Mouse (Mus musculus) liver, embryonic 12.5 days (tissue): Measurements from ENCODE around the gene Glra2. TPM values are rescaled to one million over a fixed set of nuclear protein-coding genes. Genes with fewer than 3 reads are reported as not detected.
"Not testable (repeated sequence)": the region's sequence is repeated elsewhere in the genome, so short reads cannot be mapped to it uniquely, and the experiment has no call there.

ENCODE experiments used
- ATAC-seq: fragments of 200-750 bp; cut with Nextera tagmentation; 2 replicates; pipeline ENCODE4 v1.8.0; 2017; ENCODE audit warnings: moderate number of reproducible peaks, mild to moderate bottlenecking, moderate library complexity
- H3K27ac ChIP-seq: fragments of 300-500 bp; sonication (generic); 2 replicates; pipeline ENCODE4 v1.5.1; 2016; ENCODE audit warnings: mild to moderate bottlenecking
- H3K27me3 ChIP-seq: fragments of 300-500 bp; sonication (generic); replicated peaks from 2 replicates; pipeline ENCODE4 v1.6.1; 2016; ENCODE audit warnings: mild to moderate bottlenecking, moderate library complexity
- H3K36me3 ChIP-seq: fragments of 300-500 bp; sonication (generic); 2 replicates; pipeline ENCODE4 v1.6.1; 2016; ENCODE audit warnings: mild to moderate bottlenecking, moderate library complexity
- H3K4me1 ChIP-seq: fragments of 300-500 bp; sonication (generic); 2 replicates; pipeline ENCODE4 v1.6.1; 2016
- H3K4me2 ChIP-seq: fragments of 300-500 bp; sonication (generic); 2 replicates; pipeline ENCODE4 v1.6.1; 2016; ENCODE audit warnings: mild to moderate bottlenecking, moderate library complexity
- H3K4me3 ChIP-seq: fragments of 300-500 bp; sonication (generic); 2 replicates; pipeline ENCODE4 v1.5.1; 2016; ENCODE audit warnings: mild to moderate bottlenecking, moderate library complexity
- H3K9ac ChIP-seq: fragments of 300-500 bp; sonication (generic); 2 replicates; pipeline ENCODE4 v1.6.1; 2016; ENCODE audit warnings: mild to moderate bottlenecking, moderate library complexity
- H3K9me3 ChIP-seq: fragments of 300-500 bp; sonication (generic); replicated peaks from 2 replicates; pipeline ENCODE4 v1.6.1; 2016; ENCODE audit warnings: mild to moderate bottlenecking, moderate library complexity
- WGBS: fragments of 180-500 bp; shearing (Covaris S2); methylation state at CpG from one replicate; pipeline ENCODE4 v1.1.7; 2016; ENCODE audit not compliant: insufficient replicate concordance; 5-methylcytosine and 5-hydroxymethylcytosine counted together
- polyA plus RNA-seq: library from polyadenylated mRNA; unstranded; fragments of >200 nt; fragmentation: Nextera tagmentation; extraction: Ambion mirVana; gene quantifications from 2 replicates; pipeline ENCODE4 v1.2.1, GENCODE M21; 2016

The Glra2 gene
- not detected in 2 replicates for polyA plus RNA-seq

DNA sequence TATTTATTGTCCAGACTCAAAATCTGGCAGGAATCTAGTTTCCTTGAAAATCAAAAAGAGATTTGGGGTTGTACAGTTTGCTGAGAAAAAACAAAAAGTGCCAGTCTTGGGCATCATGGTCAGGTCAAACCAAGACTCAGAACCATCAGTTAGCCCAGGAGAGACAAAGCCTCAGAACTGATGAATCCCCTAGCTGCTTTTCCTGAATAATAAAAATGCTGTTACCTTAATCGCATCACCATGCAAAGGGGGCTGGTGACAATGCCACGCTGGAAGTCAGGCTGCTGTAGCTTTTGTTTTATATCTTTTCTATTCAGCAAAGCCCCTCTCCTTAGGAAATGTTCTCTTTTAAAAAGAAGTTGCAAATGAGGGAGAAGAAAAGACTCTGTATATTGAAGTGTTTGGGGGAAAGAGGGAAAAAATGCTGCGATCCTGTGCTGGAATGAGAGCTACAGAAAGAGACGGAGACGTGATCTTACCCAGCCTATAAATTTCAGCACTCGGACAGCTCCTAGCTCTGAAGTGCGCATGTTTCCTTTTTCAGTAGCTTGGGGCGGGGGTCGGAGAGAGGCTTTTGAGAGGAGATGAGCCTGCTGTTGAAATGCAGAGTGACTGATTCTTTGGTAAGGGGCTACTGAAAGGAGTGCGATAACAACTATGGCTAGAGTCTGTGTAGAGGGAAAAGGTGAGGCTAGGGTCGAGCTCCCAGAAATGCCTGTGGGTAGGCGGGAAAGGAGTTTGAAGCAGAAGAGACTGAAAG, at the start of gene Glra2:
Gene Glra2 (minus strand): TSS at position 455 of the 760 bp plus-strand sequence.
- Histone ChIP-seq H3K4me1 (no peaks in the 10 kb centered on the region), H3K9me3 (no peaks in the 10 kb centered on the region), H3K27me3 (no peaks in the 10 kb centered on the region), H3K27ac (no peak within 1 kb of the TSS), H3K4me2 (peak within 1 kb of the TSS; percentile 28; the same call in 1 of the 2 replicates), H3K4me3 (no peak within 1 kb of the TSS), H3K36me3 (no peaks in the 10 kb centered on the region), H3K9ac (no peak within 1 kb of the TSS)
- 12% methylated on average over 12 of the region's 12 CpGs for WGBS
- ATAC-seq, result no peak

DNA sequence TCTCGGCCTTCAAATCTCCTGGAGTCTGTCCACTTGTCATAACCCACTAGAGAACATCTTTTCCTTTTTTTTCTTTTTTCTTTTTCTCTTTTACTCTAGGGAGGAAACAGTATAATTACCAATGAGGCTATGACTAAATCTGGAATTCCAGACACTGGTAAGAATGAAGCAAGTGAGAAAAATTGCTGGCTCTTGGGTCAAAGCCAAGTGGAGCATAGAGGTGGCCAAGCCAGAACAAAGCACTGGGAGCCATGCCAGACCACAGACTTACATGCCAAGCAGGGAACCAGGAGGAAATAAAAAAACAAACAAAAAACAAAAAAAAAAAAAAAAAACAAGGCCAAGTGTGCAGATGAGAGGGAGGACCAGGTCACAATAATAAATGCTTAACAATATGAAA, 35.6 kb upstream of the Glra2 start:
- no peak overlapping the region for H3K4me3 ChIP-seq
- H3K27me3 ChIP-seq, result no peaks in the 10 kb centered on the region
- no peaks in the 10 kb centered on the region for H3K9me3 ChIP-seq

DNA sequence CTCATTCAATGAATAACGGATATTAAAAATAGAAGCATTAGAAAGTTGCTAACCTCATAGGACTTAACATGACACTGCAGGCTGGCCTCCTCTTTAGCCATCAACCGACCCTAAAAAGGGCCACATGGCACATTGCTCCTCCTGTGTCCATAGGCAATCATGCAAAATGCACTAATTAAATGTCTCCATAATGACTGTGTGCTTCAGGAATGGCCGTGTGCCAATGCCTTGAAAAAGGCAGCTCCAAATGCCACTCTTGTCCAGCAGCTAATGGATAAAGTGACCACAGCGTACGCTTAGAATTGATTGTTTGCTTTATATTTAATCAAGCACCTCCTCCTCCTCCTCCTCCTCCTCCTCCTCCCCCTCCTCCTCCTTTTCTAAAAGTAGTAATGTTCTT, 17.4 kb upstream of the Glra2 start:
- no peak overlapping the region for H3K9ac ChIP-seq
- 77% methylated on average over 5 of the region's 5 CpGs for WGBS
- no peaks in the 10 kb centered on the region for H3K4me1 ChIP-seq
- H3K27me3 ChIP-seq, result no peaks in the 10 kb centered on the region
- ATAC-seq, result no peak
- H3K9me3 ChIP-seq, result no peaks in the 10 kb centered on the region
- H3K36me3 ChIP-seq, result no peaks in the 10 kb centered on the region
- no peak overlapping the region for H3K4me3 ChIP-seq
- no peak overlapping the region for H3K27ac ChIP-seq
- no peak overlapping the region for H3K4me2 ChIP-seq

More for the DNA sequence above, 35.6 kb upstream of the Glra2 start:
- no peak overlapping the region for H3K9ac ChIP-seq
- ATAC-seq, result no peak
- no peak overlapping the region for H3K27ac ChIP-seq
- WGBS, result 47% methylated on average over 1 of the region's 1 CpGs
- no peak overlapping the region for H3K4me2 ChIP-seq
- no peaks in the 10 kb centered on the region for H3K36me3 ChIP-seq
- H3K4me1 ChIP-seq, result no peaks in the 10 kb centered on the region

DNA sequence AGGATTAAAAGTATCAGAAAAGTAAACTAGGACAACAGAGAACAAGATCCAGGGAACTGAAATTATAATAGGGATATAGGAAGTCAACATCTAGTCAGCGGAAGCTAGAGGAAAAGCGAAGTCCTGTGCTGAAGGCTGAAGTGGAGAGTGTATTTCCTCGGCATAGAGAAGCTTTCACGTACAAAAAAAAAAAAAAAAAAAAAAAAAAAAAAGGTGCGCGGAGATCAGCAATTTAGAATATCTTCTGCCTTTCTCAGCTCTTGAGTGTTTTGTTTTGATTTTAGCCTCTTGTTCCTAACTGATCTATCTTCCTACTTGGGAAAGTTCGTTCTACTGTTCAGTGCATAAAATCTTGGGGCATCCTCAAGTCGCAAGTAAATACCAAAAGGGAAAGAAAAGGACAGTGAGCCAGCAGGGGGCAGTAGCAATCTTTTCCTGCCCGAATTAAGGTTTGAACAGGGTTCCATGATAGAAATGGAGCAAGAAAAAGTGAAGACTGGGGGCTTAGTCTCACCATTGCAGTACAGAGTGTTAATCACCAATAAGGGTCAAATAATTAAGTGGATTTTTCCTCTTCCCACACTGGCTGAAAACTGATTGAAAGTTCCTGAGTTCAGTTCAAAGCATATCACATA, 623 bp upstream of the Glra2 start:
- Histone ChIP-seq H3K4me3 (no peak overlapping the region), H3K4me1 (no peaks in the 10 kb centered on the region), H3K9me3 (no peaks in the 10 kb centered on the region), H3K9ac (no peak overlapping the region), H3K36me3 (no peaks in the 10 kb centered on the region), H3K27ac (no peak overlapping the region), H3K4me2 (peak overlapping the region; percentile 28; the same call in 1 of the 2 replicates), H3K27me3 (no peaks in the 10 kb centered on the region)
- 10% methylated on average over 9 of the region's 9 CpGs for WGBS
- no peak for ATAC-seq

DNA sequence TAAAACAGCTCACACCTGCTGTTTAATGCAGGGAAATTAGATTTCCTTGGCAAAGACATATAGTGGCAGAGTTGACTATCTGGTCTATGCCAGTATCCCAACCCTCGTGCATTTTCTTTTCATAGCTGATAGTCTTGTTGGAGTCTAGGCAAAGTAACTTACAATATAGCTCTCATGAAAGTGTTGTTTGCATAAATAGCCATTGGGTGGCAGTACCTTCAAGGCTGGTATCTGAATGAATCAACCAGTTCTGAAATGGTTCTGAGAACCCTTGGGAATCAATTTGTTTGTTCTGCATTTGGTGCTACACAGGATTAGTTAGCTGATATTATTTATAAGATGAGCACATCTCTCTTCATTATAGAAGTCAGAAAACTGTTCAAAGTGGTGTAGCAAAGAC, 133.6 kb downstream of the Glra2 start:
- H3K4me2 ChIP-seq, result no peak overlapping the region
- no peak overlapping the region for H3K4me3 ChIP-seq
- H3K4me1 ChIP-seq, result no peaks in the 10 kb centered on the region
- no peak overlapping the region for H3K9ac ChIP-seq
- WGBS, result 47% methylated on average over 1 of the region's 1 CpGs
- no peak overlapping the region for H3K27ac ChIP-seq
- ATAC-seq, result no peak
- no peaks in the 10 kb centered on the region for H3K9me3 ChIP-seq
- H3K36me3 ChIP-seq, result no peaks in the 10 kb centered on the region
- H3K27me3 ChIP-seq, result no peaks in the 10 kb centered on the region

DNA sequence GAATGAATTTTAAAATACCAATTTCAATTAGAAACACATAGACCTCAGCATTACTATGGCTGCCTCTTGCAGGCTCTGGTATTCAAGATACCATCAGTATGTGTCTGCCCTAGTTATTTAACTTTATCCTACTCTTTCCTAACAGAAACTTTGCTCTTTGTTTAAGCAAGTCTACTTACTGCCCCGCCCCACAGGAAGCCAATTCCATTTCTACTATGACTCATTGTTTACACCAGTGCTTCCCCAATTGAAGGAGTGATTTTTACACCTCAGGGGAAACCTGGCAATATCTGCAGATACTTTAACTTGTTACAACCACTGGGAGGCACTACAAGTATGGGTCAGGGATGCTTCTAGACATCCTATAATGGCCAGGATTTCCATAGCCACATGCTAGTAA, 136.0 kb downstream of the Glra2 start:
- Histone ChIP-seq H3K4me3 (no peak overlapping the region), H3K9me3 (no peaks in the 10 kb centered on the region), H3K9ac (no peak overlapping the region), H3K4me2 (no peak overlapping the region), H3K36me3 (no peaks in the 10 kb centered on the region), H3K4me1 (no peaks in the 10 kb centered on the region), H3K27ac (no peak overlapping the region), H3K27me3 (no peaks in the 10 kb centered on the region)
- 33% methylated on average over 1 of the region's 1 CpGs for WGBS
- ATAC-seq, result no peak

DNA sequence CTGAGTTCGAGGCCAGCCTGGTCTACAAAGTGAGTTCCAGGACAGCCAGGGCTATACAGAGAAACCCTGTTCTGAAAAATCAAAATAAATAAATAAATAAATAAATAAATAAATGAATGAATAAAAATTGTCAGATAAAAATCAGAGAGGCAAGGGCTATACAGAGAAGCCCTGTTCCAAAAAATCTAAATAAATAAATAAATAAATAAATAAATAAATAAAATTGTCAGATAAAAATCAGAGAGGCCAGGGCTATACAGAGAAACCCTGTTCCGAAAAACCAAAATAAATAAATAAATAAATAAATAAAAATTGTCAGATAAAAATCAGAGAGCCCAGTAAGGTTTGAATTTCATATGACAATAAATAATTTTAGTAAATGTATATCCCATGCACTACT, 144.2 kb downstream of the Glra2 start:
- H3K4me3 ChIP-seq, H3K27ac ChIP-seq, H3K4me1 ChIP-seq, H3K4me2 ChIP-seq, ATAC-seq, H3K9ac ChIP-seq, H3K27me3 ChIP-seq, H3K36me3 ChIP-seq, H3K9me3 ChIP-seq: not testable (repeated sequence)
- 73% methylated on average over 2 of the region's 2 CpGs for WGBS

DNA sequence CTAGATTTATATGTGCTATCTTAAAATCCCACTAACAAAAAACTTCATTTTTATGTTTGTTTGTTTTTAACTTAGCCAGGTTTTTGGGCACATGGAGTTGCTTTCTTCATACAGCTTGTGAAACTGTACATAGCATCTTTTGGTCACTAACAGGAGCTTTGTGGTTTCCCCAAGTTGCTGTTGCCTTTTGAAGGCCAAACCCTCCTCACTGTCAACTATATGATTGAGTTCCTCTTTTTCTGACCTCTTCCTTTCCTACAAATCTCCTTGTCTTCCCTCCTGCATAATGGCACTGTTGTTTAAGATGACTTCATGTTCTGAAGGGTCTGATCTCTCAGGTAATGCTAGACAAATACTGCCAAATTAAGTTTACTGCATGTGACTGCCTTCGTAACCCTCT, 170.6 kb downstream of the Glra2 start:
- no peak overlapping the region for H3K4me3 ChIP-seq
- no peak overlapping the region for H3K27ac ChIP-seq
- no peak for ATAC-seq
- no peak overlapping the region for H3K4me2 ChIP-seq
- H3K4me1 ChIP-seq, result no peaks in the 10 kb centered on the region
- no peak overlapping the region for H3K9ac ChIP-seq
- H3K9me3 ChIP-seq, result no peaks in the 10 kb centered on the region
- H3K36me3 ChIP-seq, result no peaks in the 10 kb centered on the region
- H3K27me3 ChIP-seq, result no peaks in the 10 kb centered on the region
- 74% methylated on average over 1 of the region's 1 CpGs for WGBS

- Histone ChIP-seq H3K4me3 (no peak overlapping the region), H3K9me3 (no peaks in the 10 kb centered on the region), H3K27me3 (no peaks in the 10 kb centered on the region), H3K4me2 (no peak overlapping the region), H3K9ac (no peak overlapping the region), H3K36me3 (no peaks in the 10 kb centered on the region), H3K27ac (no peak overlapping the region), H3K4me1 (no peaks in the 10 kb centered on the region)
- no peak for ATAC-seq
- WGBS, result 64% methylated on average over 1 of the region's 1 CpGs
These were observed 223.0 kb downstream of the Glra2 start for GRCm38 (mm10) chrX:165104171-165104570.
